Mouse (Mus musculus) G1E (cell line): ENCODE measurements around the gene Vps13a. TPM values are rescaled to one million over a fixed set of nuclear protein-coding genes. Genes with fewer than 3 reads are reported as not detected.
"Not testable (repeated sequence)": the region's sequence is repeated elsewhere in the genome, so short reads cannot be mapped to it uniquely, and the experiment has no call there.

Source experiments
- ATAC-seq: 2 replicates; pipeline ENCODE4 v1.8.0; 2016; ENCODE audit warnings: mild to moderate bottlenecking; ENCODE audit not compliant: insufficient number of reproducible peaks, poor library complexity, low FRiP score, severe bottlenecking; ENCODE audit errors: extremely low read depth
- DNase-seq: peaks from one replicate; pipeline ENCODE4 v3.0.0; 2012; ENCODE audit warnings: low spot score
- H3K27me3 ChIP-seq: 2 replicates; pipeline ENCODE4 v1.6.1; 2012; ENCODE audit warnings: mild to moderate bottlenecking, low read length, inconsistent platforms; ENCODE audit not compliant: insufficient read depth
- H3K36me3 ChIP-seq: replicated peaks from 2 replicates; pipeline ENCODE3; 2012; ENCODE audit warnings: mild to moderate bottlenecking, inconsistent platforms
- H3K4me1 ChIP-seq: 2 replicates; pipeline ENCODE4 v1.6.1; 2012; ENCODE audit warnings: low read depth, low read length, inconsistent platforms, mixed read lengths; ENCODE audit not compliant: insufficient read depth
- H3K4me3 ChIP-seq: 2 replicates; pipeline ENCODE4 v1.5.1; 2012; ENCODE audit warnings: low read depth, mild to moderate bottlenecking, inconsistent platforms, low read length, moderate library complexity, mixed read lengths
- H3K9me3 ChIP-seq: replicated peaks from 2 replicates; pipeline ENCODE4 v1.6.1; 2012; ENCODE audit warnings: inconsistent platforms
- CTCF ChIP-seq: IDR thresholded peaks from 2 replicates; pipeline ENCODE4 v1.5.1; 2012; ENCODE audit warnings: low read depth, low read length, inconsistent platforms, mixed read lengths
- GATA1 ChIP-seq: IDR thresholded peaks from 2 replicates; pipeline ENCODE4 v1.6.1; 2012; ENCODE audit warnings: borderline replicate concordance, low read length, inconsistent platforms, mixed read lengths
- GATA2 ChIP-seq: IDR thresholded peaks from 2 replicates; pipeline ENCODE4 v1.6.1; 2012; ENCODE audit warnings: low read depth, low read length, inconsistent platforms, borderline replicate concordance
- POLR2AphosphoS5 ChIP-seq: IDR thresholded peaks from 2 replicates; pipeline ENCODE4 v1.6.1; 2012; ENCODE audit warnings: low read depth, low read length, inconsistent platforms; ENCODE audit not compliant: insufficient replicate concordance
- TAL1 ChIP-seq: conservative IDR thresholded peaks from 2 replicates; pipeline ENCODE4 v1.6.1; 2012; ENCODE audit warnings: low read depth, low read length, inconsistent platforms, mixed read lengths
- polyA plus RNA-seq: library from polyadenylated mRNA; stranded (reverse); fragments of >175 nt; gene quantifications from 2 replicates; pipeline ENCODE4 v1.2.3, GENCODE M21; 2012
- total RNA-seq, 2 experiments: library from RNA; stranded (forward) in 1 of 2; stranded (reverse) in 1 of 2; fragments of 200-1000 nt in 1 of 2; fragments of >200 nt in 1 of 2; fragmentation: Nextera tagmentation in 1 of 2; gene quantifications; 2 replicates each; pipeline ENCODE4 v1.2.3; 2014 to 2017

Vps13a gene
- total and polyA plus RNA-seq, 3 experiments, result 4.7 to 125 (median 89.9) TPM

GRCm38 (mm10) chr19:16777901-16778300 lies 2.8 kb downstream of the Vps13a start:
- peaks cover 6% of the 10 kb centered on the region for H3K36me3 ChIP-seq
- no peaks in the 10 kb centered on the region for H3K9me3 ChIP-seq
- DNase-seq (no peak), ATAC-seq (no peak)
- H3K4me1 ChIP-seq, result peaks cover 42% of the 10 kb centered on the region
- peak overlapping the region; percentile 61; the same call in 1 of the 2 replicates for H3K4me3 ChIP-seq
- TF ChIP-seq CTCF (no peak), POLR2AphosphoS5 (no peak), TAL1 (no peak), GATA2 (no peak), GATA1 (no peak)
- no peaks in the 10 kb centered on the region for H3K27me3 ChIP-seq

GRCm38 (mm10) chr19:16777391-16777790 lies 3.3 kb downstream of the Vps13a start:
- not testable (repeated sequence) for ATAC-seq, H3K36me3 ChIP-seq, H3K9me3 ChIP-seq, H3K27me3 ChIP-seq, DNase-seq
- Histone ChIP-seq H3K4me3 (peak overlapping the region; percentile 61; the same call in 1 of the 2 replicates), H3K4me1 (peaks cover 41% of the 10 kb centered on the region)

DNA sequence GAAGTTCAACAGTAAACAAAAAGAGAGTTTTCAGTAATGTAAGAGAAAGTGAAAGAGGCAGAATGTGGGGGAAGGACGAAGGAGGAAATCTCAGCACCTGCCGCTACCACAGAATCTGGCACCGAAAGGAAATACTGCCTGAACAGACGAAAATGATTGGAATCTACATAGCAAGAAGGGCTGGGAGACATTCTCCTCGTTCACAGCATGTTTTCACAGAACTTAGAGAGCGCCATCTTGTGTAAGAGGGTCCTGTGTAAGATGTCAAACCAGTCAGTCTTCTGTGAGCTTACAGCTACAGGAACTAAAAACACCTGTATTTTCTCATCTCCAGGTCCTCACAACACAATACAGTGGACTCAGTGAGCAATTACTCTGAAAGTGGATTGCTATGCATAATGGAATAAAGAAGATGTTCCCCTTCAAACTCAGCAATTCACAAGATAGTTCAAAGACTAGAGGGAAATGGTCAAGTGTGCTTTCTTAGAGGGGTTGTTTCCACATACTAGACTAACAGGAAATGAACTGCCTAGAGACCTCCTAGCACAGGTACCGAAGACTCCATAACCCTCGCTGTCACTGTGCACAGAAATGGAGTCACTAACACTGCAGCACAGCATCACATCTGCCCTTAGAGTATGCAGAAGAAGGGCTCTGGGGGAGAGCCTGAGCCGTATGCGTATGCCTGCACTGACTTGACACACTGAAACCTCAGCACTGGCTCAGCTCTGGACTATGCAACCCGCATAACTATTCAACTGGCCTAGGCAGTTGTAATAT lies 7.3 kb downstream of the Vps13a start:
- Histone ChIP-seq H3K4me3 (no peak overlapping the region), H3K36me3 (peaks cover 9% of the 10 kb centered on the region), H3K9me3 (no peaks in the 10 kb centered on the region), H3K27me3 (no peaks in the 10 kb centered on the region), H3K4me1 (peaks cover 26% of the 10 kb centered on the region)
- DNase-seq (no peak), ATAC-seq (no peak)
- TF ChIP-seq CTCF, result no peak
- no peak for TF ChIP-seq GATA1
- TF ChIP-seq TAL1, result no peak
- no peak for TF ChIP-seq GATA2
- no peak for TF ChIP-seq POLR2AphosphoS5

- Histone ChIP-seq H3K27me3 (no peaks in the 10 kb centered on the region), H3K36me3 (peaks cover 11% of the 10 kb centered on the region), H3K4me3 (no peak overlapping the region), H3K9me3 (no peaks in the 10 kb centered on the region), H3K4me1 (peaks cover 24% of the 10 kb centered on the region)
- TF ChIP-seq TAL1, result no peak
- DNase-seq (no peak), ATAC-seq (peak; percentile 45)
Observed at GRCm38 (mm10) chr19:16767407-16767806, 13.3 kb downstream of the Vps13a start.

GRCm38 (mm10) chr19:16757439-16757838 lies 23.3 kb downstream of the Vps13a start:
- H3K4me1 ChIP-seq, ATAC-seq, H3K27me3 ChIP-seq, DNase-seq, H3K9me3 ChIP-seq, H3K4me3 ChIP-seq: not testable (repeated sequence)
- H3K36me3 ChIP-seq, result peaks cover 29% of the 10 kb centered on the region

DNA sequence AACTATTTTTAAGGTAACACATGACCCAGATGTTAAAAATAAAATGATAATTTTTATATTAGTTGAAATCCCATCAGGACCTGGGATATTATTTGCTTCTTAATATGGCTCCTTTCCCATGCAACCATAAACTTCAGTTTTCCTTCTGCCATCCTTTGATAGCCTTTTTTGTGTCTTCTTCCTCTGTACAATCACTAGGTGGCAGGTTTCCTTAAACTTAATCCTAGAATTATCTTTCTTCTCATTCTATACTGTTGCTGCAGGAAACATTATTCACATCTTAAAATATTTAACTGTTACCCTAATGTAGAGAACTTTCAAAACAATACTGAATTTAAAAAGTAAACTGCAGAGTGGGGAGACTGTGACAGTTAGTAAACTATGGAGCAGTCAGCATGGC lies 24.9 kb downstream of the Vps13a start:
- TF ChIP-seq POLR2AphosphoS5 (no peak), GATA1 (no peak), GATA2 (no peak), TAL1 (no peak), CTCF (no peak)
- Histone ChIP-seq H3K36me3 (peaks cover 38% of the 10 kb centered on the region), H3K4me1 (peaks cover 5% of the 10 kb centered on the region; the same call in 1 of the 2 replicates), H3K27me3 (no peaks in the 10 kb centered on the region), H3K4me3 (no peak overlapping the region), H3K9me3 (no peaks in the 10 kb centered on the region)
- no peak for DNase-seq
- ATAC-seq, result no peak

- Histone ChIP-seq H3K36me3 (peaks cover 37% of the 10 kb centered on the region), H3K4me1 (peaks cover 5% of the 10 kb centered on the region; the same call in 1 of the 2 replicates), H3K4me3 (no peak overlapping the region), H3K9me3 (no peaks in the 10 kb centered on the region), H3K27me3 (no peaks in the 10 kb centered on the region)
- DNase-seq (no peak), ATAC-seq (no peak)
- TF ChIP-seq TAL1 (no peak), GATA1 (no peak), GATA2 (no peak), POLR2AphosphoS5 (no peak), CTCF (no peak)
Observed at GRCm38 (mm10) chr19:16755226-16755625, 25.5 kb downstream of the Vps13a start.
